Mouse (Mus musculus): ENCODE results near the gene Gm42906.

The Gm42906 gene

GRCm38 (mm10) chr5:151149509-151149908 is 278.5 kb downstream of the Gm42906 start:
- DNase-seq (ENCODE audit: low spot score in 2 of 2) = no peak

- DNase-seq (ENCODE audit: low spot score in 2 of 2) = no peak
Measured at GRCm38 (mm10) chr5:151148079-151148478, 279.9 kb downstream of the Gm42906 start.

DNA sequence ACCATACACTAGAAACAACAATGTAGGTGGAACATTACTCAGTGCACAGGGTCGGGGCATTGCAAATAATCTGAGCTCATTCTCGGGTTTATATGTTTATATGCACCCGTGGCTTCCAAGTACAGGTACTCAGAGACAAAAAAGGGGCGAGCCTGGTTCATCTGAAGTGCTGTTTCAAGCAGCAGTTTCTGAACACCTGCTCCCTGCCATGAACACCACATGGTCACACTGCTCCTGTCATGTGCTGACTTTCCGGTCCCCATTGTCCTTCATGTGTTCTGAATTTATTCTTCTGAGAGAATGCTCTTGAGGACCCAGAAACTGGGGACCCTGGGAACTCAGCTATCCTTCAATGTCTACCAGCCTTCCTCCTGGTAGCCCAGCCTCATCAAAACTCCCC is 282.2 kb downstream of the Gm42906 start:
- DNase-seq (ENCODE audit: low spot score in 2 of 2) = no peak

DNA sequence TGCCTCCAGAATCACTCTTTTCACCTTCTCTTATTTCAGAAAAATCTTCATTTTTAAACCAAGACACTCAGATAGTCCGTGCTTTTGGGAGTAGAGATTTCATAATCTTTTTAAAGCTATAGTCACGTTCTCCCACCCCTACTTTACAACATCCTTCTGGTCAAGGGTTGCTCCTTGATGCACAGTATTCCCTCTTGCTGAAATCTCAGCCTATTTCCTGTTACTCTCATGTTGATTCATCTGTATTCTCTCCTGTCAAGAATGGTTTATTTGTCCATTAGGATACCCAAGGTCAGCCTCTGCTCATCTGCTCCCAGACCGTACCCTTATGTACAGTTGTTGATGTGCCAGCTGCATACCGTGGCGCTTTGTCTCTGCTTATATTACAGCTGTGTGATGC is 284.0 kb downstream of the Gm42906 start:
- no peak for DNase-seq (ENCODE audit: low spot score in 2 of 2)

DNA sequence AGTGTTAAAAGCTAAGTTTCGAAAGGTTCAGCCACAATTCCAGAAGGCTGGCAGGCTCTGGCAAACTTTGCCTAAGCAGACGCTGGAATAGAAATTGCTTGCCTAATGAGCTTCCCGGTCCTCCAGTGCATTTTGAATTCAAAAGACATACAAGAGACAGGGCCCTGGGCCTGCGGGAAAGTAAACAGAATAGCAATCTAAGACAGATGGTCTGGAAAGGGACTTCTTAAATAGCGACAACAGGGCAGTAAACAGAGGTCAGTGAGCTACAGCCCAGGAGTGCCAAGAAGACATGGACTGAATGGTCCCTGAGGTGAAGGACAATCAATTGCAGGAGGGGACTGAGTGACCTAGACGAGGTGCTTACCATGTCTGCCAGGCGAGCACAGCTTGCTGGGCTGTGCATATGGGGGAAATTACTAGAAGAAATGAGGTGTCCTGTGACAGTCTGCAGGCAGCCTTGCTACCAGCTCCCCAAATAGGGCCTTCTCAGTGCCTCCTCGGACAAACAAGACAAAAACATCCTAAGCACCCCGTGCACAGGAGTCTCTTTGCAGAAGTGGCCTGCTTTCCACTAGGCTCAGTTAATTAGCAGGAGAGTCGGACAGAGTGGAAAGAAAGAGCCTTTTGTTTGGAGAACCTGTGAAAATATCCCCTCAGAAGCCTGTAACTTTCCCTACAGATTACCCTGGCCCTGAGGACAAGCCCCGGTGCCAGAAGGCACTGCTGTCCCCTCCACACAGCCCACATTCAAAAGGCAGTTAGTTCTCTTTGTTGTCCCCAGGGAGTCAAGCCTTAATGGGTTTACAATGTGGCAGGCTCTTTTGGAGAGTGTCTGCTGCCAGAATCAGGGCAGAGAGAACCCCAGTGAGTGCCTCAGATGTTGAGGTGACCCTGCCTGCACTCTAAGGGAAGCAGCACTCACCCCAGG is 285.0 kb downstream of the Gm42906 start:
- no peak for DNase-seq (ENCODE audit: low spot score in 2 of 2)

DNA sequence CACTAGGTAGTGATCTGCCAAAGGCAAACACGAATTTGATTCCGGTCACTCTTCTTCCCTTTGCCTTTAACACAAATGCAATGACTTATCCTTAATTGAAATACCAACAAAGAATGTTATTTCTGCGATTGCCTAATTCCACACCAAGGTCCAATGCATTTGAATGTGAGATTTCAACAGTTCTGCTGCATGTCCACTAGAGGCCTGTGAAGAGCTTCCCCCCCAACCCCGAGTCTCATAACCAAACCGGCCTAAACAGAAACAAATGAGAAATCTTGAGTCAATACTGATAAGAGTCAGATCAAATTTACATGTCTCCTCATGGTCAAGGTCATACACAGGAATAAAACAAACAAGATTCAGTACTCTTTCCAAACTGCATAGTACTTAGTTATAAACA is 285.7 kb downstream of the Gm42906 start:
- no peak for DNase-seq (ENCODE audit: low spot score in 2 of 2)

DNA sequence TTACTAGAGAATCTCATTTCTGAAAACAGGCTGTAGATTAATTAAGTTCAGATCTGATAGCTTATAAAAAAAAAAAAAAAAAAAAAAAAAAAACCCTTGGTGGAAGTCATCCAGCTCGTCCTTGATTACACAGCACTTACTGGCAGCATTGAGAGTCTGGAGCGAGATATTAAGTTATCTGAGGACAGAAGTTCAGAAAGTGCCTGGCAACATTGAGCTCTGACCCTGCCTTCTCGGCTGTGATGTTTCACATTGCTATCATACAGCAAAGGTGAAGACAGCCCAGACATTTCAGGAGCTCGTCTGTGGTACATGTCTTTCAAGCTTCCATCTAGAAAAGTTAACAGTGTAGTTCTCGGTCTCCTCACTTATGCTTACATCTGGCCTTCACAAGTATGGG is 290.1 kb downstream of the Gm42906 start:
- no peak for DNase-seq (ENCODE audit: low spot score in 2 of 2)

DNA sequence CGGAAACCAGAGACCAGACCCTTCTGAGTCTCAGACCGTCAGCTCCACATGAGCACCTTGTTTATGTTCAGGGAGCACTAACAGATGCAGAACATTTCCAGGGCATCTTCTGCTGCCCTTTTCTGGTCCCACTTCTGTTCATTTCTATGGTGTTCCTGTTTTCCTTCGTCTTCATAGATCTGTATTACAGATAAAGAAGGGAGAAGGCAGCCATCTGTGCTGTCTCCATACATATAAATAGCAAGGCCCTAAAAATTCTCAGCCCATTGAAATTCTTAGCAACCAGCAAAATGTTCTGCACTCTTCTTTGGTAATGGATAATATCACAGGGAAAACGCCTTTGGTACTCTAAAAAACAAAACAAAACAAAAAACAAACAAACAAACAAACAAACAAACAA is 290.7 kb downstream of the Gm42906 start:
- DNase-seq (ENCODE audit: low spot score in 2 of 2) = no peak

DNA sequence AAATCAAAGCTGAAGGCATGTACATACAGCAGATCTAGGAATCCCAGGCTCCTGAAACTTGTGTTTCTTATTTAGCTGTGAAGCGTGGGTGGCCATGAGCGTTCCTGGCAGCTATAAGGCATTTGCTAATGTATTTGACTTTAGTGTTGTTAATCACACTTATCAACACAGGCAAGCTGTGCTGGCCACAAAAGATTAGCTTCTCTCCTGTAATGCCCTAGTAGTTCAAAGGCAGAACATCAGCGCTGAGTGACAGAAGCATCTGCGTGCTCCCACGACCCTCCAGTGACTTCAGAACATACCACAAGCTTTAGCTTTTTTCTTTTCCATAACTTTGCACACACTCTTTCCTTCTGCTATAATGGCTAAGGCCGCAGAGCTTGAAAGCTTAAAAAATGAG is 292.0 kb downstream of the Gm42906 start:
- no peak for DNase-seq (ENCODE audit: low spot score in 2 of 2)

DNA sequence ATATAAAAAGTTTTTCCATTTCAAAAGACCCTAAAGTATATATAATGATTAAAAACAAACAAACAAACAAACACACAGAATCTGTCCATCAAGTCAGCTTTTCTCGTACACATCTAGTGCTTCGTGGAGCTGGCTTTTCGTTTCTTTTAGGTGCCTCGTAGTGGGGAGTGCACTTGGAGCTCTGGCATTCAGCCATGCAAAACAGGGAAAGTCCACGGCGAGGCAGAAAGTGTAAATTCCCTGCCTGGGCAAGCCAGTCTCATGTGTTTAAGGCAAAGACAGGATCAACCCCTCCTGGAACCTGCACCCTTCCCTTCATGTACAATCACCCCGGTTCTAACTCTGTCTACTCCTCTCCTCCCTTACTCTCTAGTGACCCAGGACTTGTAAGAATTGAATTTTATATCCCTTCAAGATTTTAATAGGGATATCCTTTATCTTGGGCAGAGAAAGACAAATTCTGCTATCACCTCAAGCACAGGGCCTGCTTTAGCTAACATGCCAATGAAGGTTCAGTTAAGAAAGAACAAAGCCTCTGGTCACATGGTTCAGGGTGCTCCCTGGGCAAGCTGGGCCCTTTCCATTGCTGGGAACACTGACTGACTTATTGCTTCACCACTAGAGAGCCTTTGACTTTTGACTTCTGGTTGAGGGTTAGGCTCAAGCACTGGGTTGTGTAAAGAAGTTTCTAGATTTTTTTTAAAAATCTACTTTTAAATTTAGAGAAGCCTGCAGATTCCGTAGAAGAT is 292.7 kb downstream of the Gm42906 start:
- no peak for DNase-seq (ENCODE audit: low spot score in 2 of 2)

DNA sequence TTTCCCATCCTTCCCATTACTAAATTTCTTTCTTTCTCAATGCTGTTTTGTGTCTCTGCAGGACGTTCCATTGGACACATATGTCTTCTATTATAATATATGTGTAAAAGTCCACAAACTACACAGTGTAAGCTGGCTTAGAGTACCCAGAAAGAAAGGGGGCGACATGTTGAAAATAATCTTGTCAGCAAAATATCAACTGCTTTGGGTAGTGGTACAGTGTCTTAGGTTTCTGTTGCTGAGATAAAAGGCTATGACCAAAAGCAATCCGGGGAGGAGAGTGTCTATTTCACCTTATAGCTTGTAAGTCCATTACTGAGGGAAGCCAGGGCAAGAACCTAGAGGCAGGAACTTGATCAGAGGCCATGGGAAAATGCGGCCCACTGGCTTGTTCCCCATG is 293.8 kb downstream of the Gm42906 start:
- no peak for DNase-seq (ENCODE audit: low spot score in 2 of 2)

DNA sequence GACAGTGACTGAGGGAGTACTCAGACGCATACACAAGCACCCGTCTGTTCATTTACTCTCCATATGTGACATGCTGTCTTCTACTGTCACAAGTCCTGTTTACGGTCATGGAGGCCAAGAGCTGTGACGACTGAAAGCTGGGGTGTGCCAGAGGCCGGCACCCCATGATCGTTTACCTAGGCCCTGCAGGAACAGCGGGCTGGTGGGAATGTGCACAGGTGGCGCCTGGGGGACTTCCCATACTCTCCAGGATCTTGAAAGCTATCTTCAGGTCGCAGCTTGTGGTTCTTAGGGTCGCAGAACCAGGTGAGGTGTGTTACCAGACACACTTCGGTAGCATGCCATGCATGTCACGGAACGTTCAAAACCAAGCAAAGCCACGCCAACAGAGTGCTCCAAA is 294.2 kb downstream of the Gm42906 start:
- no peak for DNase-seq (ENCODE audit: low spot score in 2 of 2)

DNA sequence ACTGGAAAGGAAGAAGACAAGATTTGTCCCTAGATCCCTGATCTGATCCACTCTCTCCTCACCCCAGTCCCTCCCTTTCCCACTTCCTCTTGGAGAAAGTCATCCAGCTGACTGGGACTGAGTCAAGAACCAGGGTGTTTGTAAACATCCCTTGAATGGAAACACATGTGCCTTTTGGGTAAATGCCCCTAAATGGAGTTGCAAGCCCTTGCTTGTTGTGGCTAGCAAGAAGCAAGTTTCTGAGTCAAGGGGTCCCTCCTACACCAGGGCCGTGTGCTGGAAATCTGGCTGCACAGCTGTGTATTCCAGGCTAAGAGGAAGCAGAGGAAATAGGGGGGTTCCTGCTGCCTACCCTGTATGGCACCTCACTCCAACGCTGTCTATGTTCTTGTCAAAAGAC is 298.2 kb downstream of the Gm42906 start:
- DNase-seq (ENCODE audit: low spot score in 2 of 2) = no peak

DNA sequence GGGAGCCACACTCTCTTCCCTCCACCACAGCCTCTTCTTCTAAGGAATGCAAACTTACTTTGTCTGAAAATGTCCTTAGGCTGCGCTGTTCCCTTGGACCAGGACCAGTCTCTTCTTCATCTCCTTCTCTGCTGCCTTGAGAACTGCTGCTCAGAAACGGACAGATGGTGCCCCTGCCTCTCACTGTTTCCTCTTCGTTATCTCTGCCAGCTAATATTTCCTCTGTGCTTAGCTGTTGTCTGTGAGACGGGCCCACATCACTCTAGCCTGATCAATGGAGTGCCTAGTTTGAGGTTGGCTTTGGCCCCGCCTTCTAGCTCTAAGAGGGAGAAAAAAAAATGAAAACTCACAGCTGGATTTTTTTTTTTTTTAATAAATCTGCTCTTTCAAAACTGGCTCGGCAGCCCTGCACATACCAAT is 300.7 kb downstream of the Gm42906 start:
- DNase-seq (ENCODE audit: low spot score in 2 of 2) = no peak

- no peak for DNase-seq (ENCODE audit: low spot score in 2 of 2)
Measured at GRCm38 (mm10) chr5:151126608-151127005, 301.4 kb downstream of the Gm42906 start.

DNA sequence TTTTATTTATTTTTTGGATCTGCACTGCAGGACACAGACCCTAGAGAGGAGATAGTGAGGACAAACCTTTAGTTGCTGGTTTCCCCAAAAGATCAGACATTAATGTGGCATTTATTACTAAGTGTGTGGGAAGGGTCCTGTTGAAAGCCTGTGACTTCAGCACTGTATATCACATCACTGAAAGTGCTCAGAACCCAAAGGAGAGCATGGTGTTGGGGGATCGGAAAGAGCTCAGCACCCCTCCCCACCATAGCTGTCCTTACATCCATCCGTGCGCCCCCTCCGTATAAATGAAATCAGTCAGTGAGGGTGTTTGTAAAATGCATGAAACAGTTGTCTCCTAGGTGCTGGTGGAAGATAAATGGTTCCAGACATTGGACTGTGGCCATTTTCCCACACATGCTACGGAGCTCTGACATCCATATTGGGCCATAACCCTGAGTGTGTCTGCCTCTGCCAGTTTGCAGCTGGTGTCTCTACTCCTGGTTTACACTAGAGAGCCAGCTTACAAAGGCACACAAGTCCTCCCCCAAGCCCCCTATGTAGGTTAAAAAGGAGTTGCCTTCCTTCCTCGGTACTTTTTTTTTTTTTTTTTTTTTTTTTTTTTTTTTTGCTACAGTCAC is 301.9 kb downstream of the Gm42906 start:
- DNase-seq (ENCODE audit: low spot score in 2 of 2) = no peak

DNA sequence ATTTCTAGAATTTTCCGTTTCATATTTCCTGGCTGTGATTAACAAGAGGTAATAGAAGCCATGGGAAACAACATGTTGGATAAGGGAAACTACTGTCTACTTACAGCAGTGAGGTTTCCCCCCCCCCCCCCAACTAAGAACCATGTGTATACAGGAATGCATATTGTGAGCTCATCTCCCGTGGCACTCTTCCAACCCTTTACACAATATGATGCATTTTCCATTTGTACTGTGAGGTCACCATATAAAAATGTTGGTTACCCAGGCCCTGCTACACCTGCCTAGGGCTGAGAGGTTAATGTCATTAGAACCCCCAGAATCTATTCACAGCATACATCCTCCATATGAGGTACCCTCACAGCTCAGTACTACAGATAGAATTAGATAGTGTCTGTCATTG is 310.1 kb downstream of the Gm42906 start:
- DNase-seq (ENCODE audit: low spot score in 2 of 2) = no peak

GRCm38 (mm10) chr5:151116192-151116887 is 311.6 kb downstream of the Gm42906 start:
- DNase-seq (ENCODE audit: low spot score in 2 of 2) = no peak

DNA sequence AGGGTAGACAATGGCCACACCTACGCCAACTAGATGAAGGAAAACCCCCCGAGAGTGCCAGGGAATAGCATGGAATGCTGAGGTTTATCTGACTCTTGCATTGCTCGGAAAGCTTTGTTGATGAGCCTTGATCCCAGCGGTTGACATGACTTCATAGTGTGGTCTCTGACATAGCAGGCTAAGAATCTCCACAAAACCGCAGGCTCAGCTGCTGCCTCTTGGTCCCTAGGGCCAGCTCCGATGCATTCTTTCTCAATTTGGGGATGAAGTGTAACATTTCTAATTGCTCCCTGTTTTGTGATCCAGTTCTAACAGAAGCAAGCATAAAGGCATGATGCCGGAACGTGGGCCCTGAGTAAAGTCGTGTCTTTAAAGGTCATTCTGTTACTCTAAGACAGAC is 315.2 kb downstream of the Gm42906 start:
- DNase-seq (ENCODE audit: low spot score in 2 of 2) = no peak

- no peak for DNase-seq (ENCODE audit: low spot score in 2 of 2)
Measured at GRCm38 (mm10) chr5:151111080-151111871, 316.7 kb downstream of the Gm42906 start.

DNA sequence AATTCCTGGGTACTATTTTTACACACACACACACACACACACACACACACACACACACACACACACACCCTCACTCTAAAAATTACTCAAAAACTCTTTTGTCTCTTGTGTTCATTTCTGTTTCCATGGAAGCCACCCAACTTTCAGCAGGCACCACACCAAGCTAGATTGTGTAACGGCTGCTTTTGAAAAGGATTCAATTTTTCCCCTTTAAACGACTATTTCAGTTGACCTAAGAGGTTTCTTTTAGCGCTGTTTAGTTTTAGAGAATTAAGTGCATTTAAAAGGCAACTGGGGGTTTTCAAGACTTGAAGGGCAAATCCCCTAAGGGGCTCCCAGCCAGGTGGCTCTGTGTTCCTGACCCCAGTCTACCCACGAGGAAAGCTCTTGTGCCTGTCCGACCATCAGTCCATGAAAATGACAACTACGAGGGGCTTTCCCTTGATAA is 317.5 kb downstream of the Gm42906 start:
- DNase-seq (ENCODE audit: low spot score in 2 of 2) = peak in 1 of 2 experiments; percentile 30

Measured in frontal cortex, postnatal 25 days (tissue).